Mouse (Mus musculus): ENCODE data around the gene Shc4. TPM values are rescaled to one million over a fixed set of nuclear protein-coding genes. Genes with fewer than 3 reads are reported as not detected.

The Shc4 gene
- polyA plus RNA-seq (2012; rRNA removed), result 0.57 and 0.66 TPM in 2 replicates

- H3K27ac ChIP-seq (ENCODE audit: control insufficient read depth, insufficient read depth, low read length), result no peak within 1 kb of the TSS
- DNase-seq, result no peak
- H3K4me1 ChIP-seq (replicated peaks; ENCODE audit: control insufficient read depth, insufficient read depth, low read length), result peaks cover 18% of the 10 kb centered on the region
- no peaks in the 10 kb centered on the region for H3K36me3 ChIP-seq (ENCODE audit: control insufficient read depth, insufficient read depth, low read length)
- no peak for TF ChIP-seq CTCF (IDR thresholded peaks at IDR 0.05; ENCODE audit: borderline replicate concordance, control insufficient read depth, extremely low read depth, insufficient read depth, low read length, poor library complexity)
- peak within 1 kb of the TSS; percentile 32 for H3K4me3 ChIP-seq (ENCODE audit: control insufficient read depth, insufficient read depth, low read length)
- H3K27me3 ChIP-seq (ENCODE audit: control insufficient read depth, insufficient read depth, low read length), result no peaks in the 10 kb centered on the region
- 1% methylated on average over 15 of the region's 15 CpGs for WGBS
Measured at GRCm38 (mm10) chr2:125724086-125724430, at the start of gene Shc4. Gene Shc4, minus strand, starts transcription at chr2:125724148.

- no peak for DNase-seq
- 88% methylated on average over 3 of the region's 3 CpGs for WGBS
- Histone ChIP-seq H3K36me3 (ENCODE audit: control insufficient read depth, insufficient read depth, low read length) (peaks cover 67% of the 10 kb centered on the region), H3K27ac (ENCODE audit: control insufficient read depth, insufficient read depth, low read length) (no peak overlapping the region), H3K4me3 (ENCODE audit: control insufficient read depth, insufficient read depth, low read length) (no peak overlapping the region), H3K27me3 (ENCODE audit: control insufficient read depth, insufficient read depth, low read length) (no peaks in the 10 kb centered on the region), H3K4me1 (replicated peaks; ENCODE audit: control insufficient read depth, insufficient read depth, low read length) (no peaks in the 10 kb centered on the region)
- no peak for TF ChIP-seq POLR2A (IDR thresholded peaks at IDR 0.05; ENCODE audit: control insufficient read depth, extremely low read depth, insufficient read depth, low read length, poor library complexity)
- TF ChIP-seq CTCF (IDR thresholded peaks at IDR 0.05; ENCODE audit: borderline replicate concordance, control insufficient read depth, extremely low read depth, insufficient read depth, low read length, poor library complexity), result no peak
Measured at GRCm38 (mm10) chr2:125765029-125765428, 41.1 kb upstream of the Shc4 start.

- Histone ChIP-seq H3K36me3 (ENCODE audit: control insufficient read depth, insufficient read depth, low read length) (peaks cover 70% of the 10 kb centered on the region), H3K4me3 (ENCODE audit: control insufficient read depth, insufficient read depth, low read length) (no peak overlapping the region), H3K4me1 (replicated peaks; ENCODE audit: control insufficient read depth, insufficient read depth, low read length) (no peaks in the 10 kb centered on the region), H3K27ac (ENCODE audit: control insufficient read depth, insufficient read depth, low read length) (no peak overlapping the region), H3K27me3 (ENCODE audit: control insufficient read depth, insufficient read depth, low read length) (no peaks in the 10 kb centered on the region)
- WGBS, result 96% methylated on average over 5 of the region's 5 CpGs
- DNase-seq, result no peak
- no peak for TF ChIP-seq POLR2A (IDR thresholded peaks at IDR 0.05; ENCODE audit: control insufficient read depth, extremely low read depth, insufficient read depth, low read length, poor library complexity)
- TF ChIP-seq CTCF (IDR thresholded peaks at IDR 0.05; ENCODE audit: borderline replicate concordance, control insufficient read depth, extremely low read depth, insufficient read depth, low read length, poor library complexity), result no peak
Measured at GRCm38 (mm10) chr2:125764531-125764930, 40.6 kb upstream of the Shc4 start.

GRCm38 (mm10) chr2:125749330-125749729 lies 25.4 kb upstream of the Shc4 start:
- Histone ChIP-seq H3K27ac (ENCODE audit: control insufficient read depth, insufficient read depth, low read length) (no peak overlapping the region), H3K36me3 (ENCODE audit: control insufficient read depth, insufficient read depth, low read length) (peaks cover 71% of the 10 kb centered on the region), H3K4me1 (replicated peaks; ENCODE audit: control insufficient read depth, insufficient read depth, low read length) (no peaks in the 10 kb centered on the region), H3K4me3 (ENCODE audit: control insufficient read depth, insufficient read depth, low read length) (no peak overlapping the region), H3K27me3 (ENCODE audit: control insufficient read depth, insufficient read depth, low read length) (no peaks in the 10 kb centered on the region)
- no peak for DNase-seq
- 97% methylated on average over 2 of the region's 2 CpGs for WGBS
- no peak for TF ChIP-seq CTCF (IDR thresholded peaks at IDR 0.05; ENCODE audit: borderline replicate concordance, control insufficient read depth, extremely low read depth, insufficient read depth, low read length, poor library complexity)
- TF ChIP-seq POLR2A (IDR thresholded peaks at IDR 0.05; ENCODE audit: control insufficient read depth, extremely low read depth, insufficient read depth, low read length, poor library complexity), result no peak

- peaks cover 40% of the 10 kb centered on the region for H3K36me3 ChIP-seq (ENCODE audit: control insufficient read depth, insufficient read depth, low read length)
- no peak overlapping the region for H3K27ac ChIP-seq (ENCODE audit: control insufficient read depth, insufficient read depth, low read length)
- H3K4me1 ChIP-seq (replicated peaks; ENCODE audit: control insufficient read depth, insufficient read depth, low read length), result peaks cover 16% of the 10 kb centered on the region
- 91% methylated on average over 6 of the region's 6 CpGs for WGBS
- DNase-seq, result no peak
- TF ChIP-seq CTCF (IDR thresholded peaks at IDR 0.05; ENCODE audit: borderline replicate concordance, control insufficient read depth, extremely low read depth, insufficient read depth, low read length, poor library complexity) (no peak), POLR2A (IDR thresholded peaks at IDR 0.05; ENCODE audit: control insufficient read depth, extremely low read depth, insufficient read depth, low read length, poor library complexity) (no peak)
- no peak overlapping the region for H3K4me3 ChIP-seq (ENCODE audit: control insufficient read depth, insufficient read depth, low read length)
- no peaks in the 10 kb centered on the region for H3K27me3 ChIP-seq (ENCODE audit: control insufficient read depth, insufficient read depth, low read length)
Measured at GRCm38 (mm10) chr2:125739338-125739737, 15.4 kb upstream of the Shc4 start.

- no peak overlapping the region for H3K4me3 ChIP-seq (ENCODE audit: control insufficient read depth, insufficient read depth, low read length)
- no peaks in the 10 kb centered on the region for H3K27me3 ChIP-seq (ENCODE audit: control insufficient read depth, insufficient read depth, low read length)
- TF ChIP-seq POLR2A (IDR thresholded peaks at IDR 0.05; ENCODE audit: control insufficient read depth, extremely low read depth, insufficient read depth, low read length, poor library complexity) (no peak), CTCF (IDR thresholded peaks at IDR 0.05; ENCODE audit: borderline replicate concordance, control insufficient read depth, extremely low read depth, insufficient read depth, low read length, poor library complexity) (no peak)
- H3K4me1 ChIP-seq (replicated peaks; ENCODE audit: control insufficient read depth, insufficient read depth, low read length), result peaks cover 18% of the 10 kb centered on the region
- DNase-seq, result no peak
- H3K27ac ChIP-seq (ENCODE audit: control insufficient read depth, insufficient read depth, low read length), result no peak overlapping the region
- H3K36me3 ChIP-seq (ENCODE audit: control insufficient read depth, insufficient read depth, low read length), result peaks cover 33% of the 10 kb centered on the region
- 93% methylated on average over 5 of the region's 5 CpGs for WGBS
Measured at GRCm38 (mm10) chr2:125738718-125739117, 14.8 kb upstream of the Shc4 start.

GRCm38 (mm10) chr2:125736025-125736343 lies 12.0 kb upstream of the Shc4 start:
- peaks cover 16% of the 10 kb centered on the region for H3K36me3 ChIP-seq (ENCODE audit: control insufficient read depth, insufficient read depth, low read length)
- no peak overlapping the region for H3K4me3 ChIP-seq (ENCODE audit: control insufficient read depth, insufficient read depth, low read length)
- H3K4me1 ChIP-seq (replicated peaks; ENCODE audit: control insufficient read depth, insufficient read depth, low read length), result peaks cover 24% of the 10 kb centered on the region
- H3K27ac ChIP-seq (ENCODE audit: control insufficient read depth, insufficient read depth, low read length), result peak overlapping the region; percentile 67; the same call in 1 of the 2 replicates
- no peak for DNase-seq
- TF ChIP-seq POLR2A (IDR thresholded peaks at IDR 0.05; ENCODE audit: control insufficient read depth, extremely low read depth, insufficient read depth, low read length, poor library complexity), result no peak
- TF ChIP-seq CTCF (IDR thresholded peaks at IDR 0.05; ENCODE audit: borderline replicate concordance, control insufficient read depth, extremely low read depth, insufficient read depth, low read length, poor library complexity), result no peak
- no peaks in the 10 kb centered on the region for H3K27me3 ChIP-seq (ENCODE audit: control insufficient read depth, insufficient read depth, low read length)

Data from thymus, adult 2 months (tissue).